Mouse (Mus musculus): ENCODE measurements around the gene Egfl8.

GRCm38 (mm10) chr17:34587423-34587811 is 28.4 kb downstream of the Egfl8 start:
- TF ChIP-seq CTCF (IDR thresholded peaks at IDR 0.05; ENCODE audit: low read depth, low read length) (no peak), POLR2A (IDR thresholded peaks at IDR 0.05; ENCODE audit: extremely low read depth, insufficient read depth, low read length) (peak; percentile 96)

All from liver, adult 2 months (tissue).